Mouse (Mus musculus) erythroblast, embryonic 14.5 days (primary cell): ENCODE results near the gene Rita1.

ENCODE experiments used
- GATA1 ChIP-seq: IDR thresholded peaks from 2 replicates; pipeline ENCODE4 v1.6.1; 2012; ENCODE audit warnings: low read length, inconsistent platforms, mixed read lengths
- TAL1 ChIP-seq: IDR thresholded peaks from 3 replicates; pipeline ENCODE4 v1.6.1; 2012; ENCODE audit warnings: low read length, inconsistent platforms, mixed read lengths

DNA sequence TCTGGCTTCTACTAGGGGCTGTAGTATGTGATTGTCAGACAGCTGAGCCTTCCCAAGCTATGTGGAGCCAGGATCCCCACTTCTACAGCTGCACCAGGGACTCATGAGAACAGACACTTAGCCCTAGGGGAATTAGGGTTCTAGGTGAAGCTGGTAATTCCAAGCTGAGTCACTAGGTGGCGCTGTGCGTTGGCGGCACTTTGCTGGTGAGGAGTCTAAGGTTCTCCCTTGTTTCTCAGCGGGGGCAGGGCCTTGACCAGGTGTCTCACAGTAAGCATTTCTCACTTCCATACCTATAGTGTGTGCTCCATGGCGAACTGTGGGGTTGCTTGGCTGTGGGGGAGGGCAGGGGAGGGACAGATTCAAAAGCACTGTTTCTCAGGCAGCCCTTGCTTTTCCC is 6.8 kb upstream of the Rita1 start:
- TF ChIP-seq GATA1 (no peak), TAL1 (no peak)
